Mouse (Mus musculus): Measurements from ENCODE around the gene Lpp.

The Lpp gene

GRCm38 (mm10) chr16:24392651-24393555, at the start of gene Lpp:
Lpp (plus strand) TSS chr16:24393507.
- peak; percentile 73 for DNase-seq

- no peak for DNase-seq
Measured at GRCm38 (mm10) chr16:24347582-24348411, 45.5 kb upstream of the Lpp start.

DNA sequence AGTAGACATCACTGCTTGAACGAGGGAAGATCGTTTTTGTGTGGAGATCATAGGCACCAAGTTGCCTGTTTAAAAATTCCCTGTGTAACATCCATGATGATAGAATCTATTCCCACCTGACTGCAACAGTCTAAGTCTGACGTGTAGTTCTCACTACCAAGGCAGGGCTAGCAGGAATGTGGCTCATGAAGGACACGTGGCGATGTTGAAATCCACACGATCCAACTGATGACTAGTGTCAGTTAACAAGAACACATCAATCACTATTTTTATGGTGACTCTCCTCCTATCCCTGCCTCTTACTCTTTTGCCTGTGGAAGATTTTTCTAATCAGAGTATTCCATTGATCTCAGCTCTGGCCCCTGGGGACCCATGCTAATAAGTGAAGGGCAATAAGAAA, 43.0 kb upstream of the Lpp start:
- DNase-seq, result no peak

DNA sequence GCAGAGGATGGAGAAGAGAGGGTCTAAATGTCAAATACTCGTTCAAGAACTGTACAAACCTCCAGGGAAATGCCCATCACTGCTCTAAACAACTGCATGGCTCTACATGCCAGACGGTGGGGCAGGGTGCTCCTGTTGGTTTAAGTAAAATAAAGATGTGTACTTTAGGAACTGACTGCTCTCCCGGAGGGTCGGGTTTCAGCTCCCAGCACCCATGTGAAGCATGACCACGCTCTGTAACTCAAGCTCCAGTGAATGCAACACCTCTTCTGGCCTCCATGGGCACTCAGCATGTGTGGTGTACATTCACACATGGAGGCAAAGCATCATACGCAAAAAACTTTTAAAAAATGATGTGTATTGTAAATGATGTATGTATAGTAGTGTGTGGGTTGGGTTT, 42.6 kb upstream of the Lpp start:
- no peak for DNase-seq

- DNase-seq, result no peak
Measured at GRCm38 (mm10) chr16:24351811-24352210, 41.5 kb upstream of the Lpp start.

GRCm38 (mm10) chr16:24353816-24354215, 39.5 kb upstream of the Lpp start:
- no peak for DNase-seq

DNA sequence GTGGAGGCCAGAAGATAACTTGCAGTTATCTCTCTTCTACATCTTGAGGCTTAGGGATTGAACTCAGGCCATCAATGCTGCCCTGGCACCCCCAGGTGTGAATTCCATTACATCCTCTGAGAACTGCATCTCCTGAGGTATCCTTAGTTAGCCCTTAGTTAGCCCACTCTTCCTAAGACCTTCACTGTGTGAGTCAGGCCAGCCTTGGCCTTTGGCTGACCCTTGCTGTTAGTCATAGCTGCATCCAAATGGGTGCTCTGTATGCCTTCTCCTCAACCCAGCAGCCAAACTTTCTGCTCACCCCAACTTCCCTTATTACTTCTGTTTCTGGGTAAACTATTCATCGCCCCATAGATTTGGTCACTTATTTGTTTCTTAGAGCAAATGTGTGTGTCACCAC, 31.6 kb upstream of the Lpp start:
- no peak for DNase-seq

DNA sequence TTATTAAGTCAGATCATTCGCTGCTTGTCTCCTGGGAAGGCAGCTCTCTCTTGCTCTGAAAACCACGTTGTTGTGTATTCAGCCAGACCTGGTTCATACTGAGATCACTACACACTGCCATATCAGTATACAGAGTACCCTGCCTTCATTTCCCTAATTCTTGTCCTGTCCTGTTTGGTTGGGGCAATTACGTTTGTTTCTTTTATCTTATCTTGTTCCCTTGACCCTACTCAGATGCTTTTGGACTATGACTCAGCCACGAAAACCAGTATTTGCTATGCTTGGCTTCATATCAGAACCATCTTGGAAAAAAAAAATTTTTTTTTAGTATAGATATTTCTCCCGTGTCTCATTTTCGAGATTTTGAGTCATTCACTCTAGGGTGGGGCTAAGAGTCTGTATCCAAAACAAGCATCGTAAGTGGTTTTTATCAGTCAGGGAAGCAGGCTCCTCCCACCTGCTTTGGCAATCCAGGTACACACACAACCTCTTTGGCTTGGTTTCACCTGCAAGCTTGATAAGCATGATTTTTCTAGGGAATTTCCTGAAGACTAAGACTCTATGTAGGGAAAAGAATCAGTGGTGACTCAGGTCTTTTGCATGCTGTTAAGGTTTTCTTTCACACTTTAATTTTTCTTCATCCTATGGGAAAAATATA, 29.1 kb upstream of the Lpp start:
- no peak for DNase-seq

DNA sequence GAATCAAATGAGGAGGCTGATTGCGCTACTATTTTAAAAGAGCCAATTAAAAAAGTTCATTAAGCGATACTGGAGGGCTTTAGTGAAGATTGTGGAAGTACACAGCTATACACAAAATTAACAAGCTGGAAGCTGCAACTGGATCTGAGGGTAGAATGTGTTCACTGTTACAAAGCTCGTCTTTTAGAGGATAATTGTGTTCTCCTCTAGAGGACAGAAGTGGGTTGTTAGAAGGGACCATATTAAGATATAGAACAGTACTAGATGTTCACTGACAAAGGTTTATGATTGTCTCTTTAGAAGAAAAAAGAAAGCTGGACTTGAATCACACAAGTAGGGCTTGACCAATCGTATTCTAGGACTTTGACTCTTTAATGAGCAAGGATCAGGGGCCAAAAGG, 27.4 kb upstream of the Lpp start:
- no peak for DNase-seq

- no peak for DNase-seq
Measured at GRCm38 (mm10) chr16:24367071-24367470, 26.2 kb upstream of the Lpp start.

GRCm38 (mm10) chr16:24367506-24367905, 25.8 kb upstream of the Lpp start:
- DNase-seq, result no peak

- DNase-seq, result no peak
Measured at GRCm38 (mm10) chr16:24376478-24376877, 16.8 kb upstream of the Lpp start.

DNA sequence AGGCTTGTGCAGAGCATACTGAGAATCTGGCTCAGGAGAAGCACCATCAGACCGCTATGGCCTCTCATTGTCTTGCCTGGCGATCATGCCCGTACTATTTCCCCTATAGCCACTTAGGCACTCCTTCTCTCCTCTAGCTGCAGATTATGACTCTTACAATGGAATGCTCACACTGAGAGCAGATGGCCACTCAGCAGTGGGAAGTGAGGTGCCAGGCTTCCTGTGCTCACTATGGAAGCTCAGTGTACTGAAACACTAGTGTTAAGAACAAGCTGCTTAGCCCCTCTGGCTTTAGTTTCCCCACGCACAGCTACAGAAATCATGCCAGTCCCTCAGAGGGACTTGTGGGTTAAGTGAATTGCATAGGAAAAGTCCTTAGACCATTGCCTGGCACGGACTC, 2.7 kb upstream of the Lpp start:
- DNase-seq, result no peak

- no peak for DNase-seq
Measured at GRCm38 (mm10) chr16:24391111-24391510, 2.2 kb upstream of the Lpp start.

GRCm38 (mm10) chr16:24391901-24392300, 1.4 kb upstream of the Lpp start:
- DNase-seq, result no peak

DNA sequence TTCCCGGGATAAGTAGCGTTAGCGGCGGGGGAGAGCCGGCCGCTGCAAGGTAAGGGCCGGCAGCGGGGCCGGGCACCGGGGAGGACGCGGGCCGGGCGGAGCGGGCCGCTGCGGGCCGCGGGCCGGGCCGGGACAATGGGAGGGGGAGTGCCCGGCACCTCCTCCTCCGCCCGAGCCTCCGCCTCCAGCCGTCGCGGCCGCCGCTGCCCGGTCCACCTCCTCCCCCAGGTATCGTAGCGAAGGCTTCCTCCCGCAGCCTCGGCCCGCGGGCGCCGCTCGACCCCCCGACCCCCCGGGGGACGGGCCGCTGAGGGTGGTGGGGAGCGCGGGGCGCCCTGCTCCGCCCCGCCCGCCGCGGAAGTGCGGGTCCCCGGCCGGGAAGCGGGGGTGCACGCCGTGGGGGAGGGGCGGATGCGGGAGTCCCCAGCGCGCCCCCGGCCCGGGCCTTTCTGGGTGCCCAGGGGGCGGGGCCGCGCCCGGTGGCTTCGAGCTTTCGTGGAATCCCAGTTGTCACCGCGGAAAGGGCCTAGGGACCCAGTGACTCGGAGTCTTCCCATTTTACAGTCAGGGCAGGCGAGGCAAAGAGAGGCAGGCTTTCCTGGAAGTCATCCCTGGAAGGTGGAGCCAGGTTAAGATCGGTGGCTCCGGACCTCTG, 376 bp downstream of the Lpp start:
- peak; percentile 73 for DNase-seq

GRCm38 (mm10) chr16:24394211-24394991, 1.1 kb downstream of the Lpp start:
- peak; percentile 33 for DNase-seq

GRCm38 (mm10) chr16:24395100-24395499, 1.8 kb downstream of the Lpp start:
- no peak for DNase-seq

- no peak for DNase-seq
Measured at GRCm38 (mm10) chr16:24396504-24396903, 3.2 kb downstream of the Lpp start.

DNA sequence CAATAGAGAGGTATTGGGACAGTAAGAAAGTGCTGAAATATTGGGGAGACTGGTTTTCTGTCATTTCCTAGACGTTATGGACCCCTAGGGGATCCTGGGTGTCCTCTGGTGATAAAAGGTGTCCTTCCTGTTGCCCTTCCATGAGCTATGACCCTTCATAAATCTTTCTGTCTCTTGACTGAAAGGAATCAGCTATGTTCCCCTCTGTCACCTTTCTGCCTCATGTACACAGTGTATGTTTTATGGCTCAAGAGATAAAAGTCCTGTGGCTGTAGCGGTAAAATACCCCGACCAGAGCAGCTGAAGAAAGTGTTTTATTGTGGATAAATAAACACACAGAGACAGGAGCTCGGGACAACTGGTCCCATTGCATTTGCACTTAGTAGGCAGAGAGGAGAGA, 5.2 kb downstream of the Lpp start:
- DNase-seq, result no peak

DNA sequence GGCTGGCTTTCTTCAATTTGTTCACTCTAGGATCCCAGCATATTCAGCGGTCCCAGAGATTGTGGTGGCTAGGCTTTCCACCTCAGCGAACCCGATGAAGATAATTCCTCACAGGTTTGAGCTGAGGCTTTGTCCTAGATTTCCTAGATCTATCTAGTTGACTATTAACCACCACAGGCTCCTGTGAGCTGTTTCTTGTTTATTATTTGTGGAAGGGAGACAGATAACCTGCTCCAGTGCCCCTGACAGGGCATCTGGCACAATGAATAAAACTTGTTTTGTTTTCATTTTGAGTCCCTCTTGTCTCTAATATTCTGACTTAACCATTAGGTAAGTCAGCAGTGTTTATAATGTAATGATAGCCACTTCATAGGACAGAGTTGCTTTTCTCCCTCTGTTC, 5.6 kb downstream of the Lpp start:
- no peak for DNase-seq

DNA sequence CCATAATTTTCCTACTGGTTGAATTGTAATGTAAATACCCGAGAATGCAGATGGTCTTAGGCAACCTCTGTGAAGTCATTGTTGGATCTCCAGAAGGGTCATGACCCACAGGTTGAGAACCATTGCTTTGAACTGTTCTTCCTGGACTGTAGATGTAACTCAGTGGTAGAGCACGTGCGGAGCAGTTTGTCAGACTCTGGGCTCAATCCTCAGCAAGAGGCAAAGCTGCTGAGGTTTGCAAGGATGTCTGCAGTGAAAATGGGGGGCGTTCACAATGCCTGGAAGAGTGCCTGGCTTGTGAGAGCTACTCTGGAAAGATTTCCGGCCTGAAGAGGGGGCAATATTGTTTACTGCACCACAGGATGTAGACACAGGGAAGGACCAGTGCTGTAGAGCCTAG, 6.2 kb downstream of the Lpp start:
- peak; percentile 47 for DNase-seq

Data from lung, postnatal 14 days (tissue).